Mouse (Mus musculus) hindbrain, embryonic 10.5 days (tissue): ENCODE measurements around the gene Igfbp5. TPM values are rescaled to one million over a fixed set of nuclear protein-coding genes. Genes with fewer than 3 reads are reported as not detected.

Source experiments
- DNase-seq: peaks from one replicate; pipeline ENCODE4 v3.0.0-alpha.2; 2017; ENCODE audit warnings: low spot score
- H3K27ac ChIP-seq: fragments of 300-500 bp; sonication (generic); 2 replicates; pipeline ENCODE4 v1.5.1; 2016; ENCODE audit warnings: mild to moderate bottlenecking, moderate library complexity
- H3K27me3 ChIP-seq: fragments of 300-500 bp; sonication (generic); 2 replicates; pipeline ENCODE4 v1.6.1; 2016; ENCODE audit warnings: mild to moderate bottlenecking; ENCODE audit not compliant: poor library complexity, insufficient read depth, severe bottlenecking
- H3K36me3 ChIP-seq: fragments of 300-500 bp; sonication (generic); 2 replicates; pipeline ENCODE4 v1.6.1; 2016; ENCODE audit warnings: mild to moderate bottlenecking, moderate library complexity
- H3K4me1 ChIP-seq: fragments of 300-500 bp; sonication (generic); replicated peaks from 2 replicates; pipeline ENCODE4 v1.6.1; 2016; ENCODE audit warnings: mild to moderate bottlenecking
- H3K4me3 ChIP-seq: fragments of 300-500 bp; sonication (generic); 2 replicates; pipeline ENCODE4 v1.5.1; 2016; ENCODE audit warnings: mild to moderate bottlenecking, moderate library complexity
- H3K9me3 ChIP-seq: fragments of 300-500 bp; sonication (generic); 2 replicates; pipeline ENCODE4 v1.6.1; 2016; ENCODE audit warnings: mild to moderate bottlenecking, moderate library complexity
- WGBS: fragments of 180-500 bp; shearing (Covaris S2); methylation state at CpG from one replicate; pipeline ENCODE4 v1.1.7; 2016; 5-methylcytosine and 5-hydroxymethylcytosine counted together
- polyA plus RNA-seq: library from polyadenylated mRNA; unstranded; fragments of >200 nt; fragmentation: Nextera tagmentation; extraction: Ambion mirVana; gene quantifications from 2 replicates; pipeline ENCODE4 v1.2.1, GENCODE M21; 2016

Igfbp5 gene
- polyA plus RNA-seq, 1 experiment from 2014 or later = 35.4 TPM

DNA sequence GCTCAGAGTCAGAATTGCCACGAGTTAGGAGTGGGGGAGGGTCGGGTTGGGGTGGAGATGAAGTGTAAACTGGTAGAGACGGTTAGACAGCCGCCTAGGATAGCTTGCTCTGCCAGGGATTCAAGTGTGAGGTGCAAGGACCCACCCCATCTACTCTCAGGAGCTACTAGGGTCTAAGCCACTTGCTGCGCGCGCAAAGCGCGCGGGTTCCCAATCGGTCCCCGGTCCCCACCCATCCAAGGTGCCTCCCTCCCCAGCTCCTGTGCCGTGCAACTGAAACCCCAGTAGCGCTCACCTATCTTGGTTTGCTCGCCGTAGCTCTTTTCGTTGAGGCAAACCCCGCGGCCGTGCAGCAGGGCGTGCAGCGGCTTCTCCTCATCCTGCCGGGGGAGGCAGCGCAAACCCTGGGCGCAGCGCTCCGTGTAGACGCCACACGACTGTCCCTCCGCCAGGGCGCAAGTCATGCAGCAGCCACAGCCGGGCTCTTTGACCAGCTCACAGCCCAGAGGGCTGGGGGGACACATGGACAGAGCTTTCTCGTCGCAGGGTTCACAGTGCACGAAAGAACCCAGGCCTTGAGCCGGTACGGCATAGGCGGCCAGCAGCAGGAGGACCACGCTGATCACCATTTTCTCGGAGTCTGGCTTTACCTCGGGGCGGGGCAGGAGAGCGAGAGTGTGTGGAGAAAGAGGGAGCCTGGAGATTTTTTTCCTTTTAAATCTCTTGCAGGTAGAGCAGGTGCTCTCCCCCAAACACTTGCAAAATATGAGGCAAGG lies 985 bp downstream of the Igfbp5 start:
- no peaks in the 10 kb centered on the region for H3K9me3 ChIP-seq
- peaks cover 63% of the 10 kb centered on the region for H3K27me3 ChIP-seq
- peaks cover 81% of the 10 kb centered on the region for H3K4me1 ChIP-seq
- under 1% methylated on average over 43 of the region's 43 CpGs for WGBS
- peak overlapping the region; percentile 69 for H3K4me3 ChIP-seq
- peak; percentile 75 for DNase-seq
- H3K36me3 ChIP-seq = 0 out of 2 replicates have a peak, but pooled peaks cover 5% of the 10 kb centered on the region
- H3K27ac ChIP-seq = peak overlapping the region; percentile 90

DNA sequence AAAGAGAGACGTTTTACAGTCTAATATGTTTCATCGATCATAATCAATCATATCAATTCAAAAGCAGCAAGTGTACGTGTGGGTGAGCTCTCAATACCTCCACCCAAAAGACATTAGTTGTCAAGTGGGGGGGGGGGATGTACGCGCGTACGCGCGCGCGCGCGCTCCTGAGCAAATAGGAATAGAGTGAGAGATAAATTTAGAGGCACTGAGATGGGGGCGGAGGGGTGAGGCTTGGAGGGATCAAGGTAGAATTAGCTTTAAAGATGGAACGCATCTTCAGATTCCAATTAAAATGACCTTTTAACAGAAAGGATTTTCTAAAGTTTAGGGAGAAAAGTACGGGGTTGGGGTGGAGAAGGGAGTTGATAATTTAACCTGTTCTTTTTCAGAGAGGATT lies 1.6 kb downstream of the Igfbp5 start:
- peak overlapping the region; percentile 90 for H3K27ac ChIP-seq
- 0 out of 2 replicates have a peak, but pooled peaks cover 5% of the 10 kb centered on the region for H3K36me3 ChIP-seq
- WGBS = under 1% methylated on average over 16 of the region's 16 CpGs
- H3K27me3 ChIP-seq = peaks cover 58% of the 10 kb centered on the region
- peaks cover 80% of the 10 kb centered on the region for H3K4me1 ChIP-seq
- H3K4me3 ChIP-seq = peak overlapping the region; percentile 69
- H3K9me3 ChIP-seq = no peaks in the 10 kb centered on the region
- no peak for DNase-seq

- DNase-seq = peak; percentile 91
- H3K27ac ChIP-seq = peak overlapping the region; percentile 90
- peak overlapping the region; percentile 69 for H3K4me3 ChIP-seq
- H3K27me3 ChIP-seq = peaks cover 58% of the 10 kb centered on the region
- peaks cover 79% of the 10 kb centered on the region for H3K4me1 ChIP-seq
- H3K9me3 ChIP-seq = no peaks in the 10 kb centered on the region
- 0 out of 2 replicates have a peak, but pooled peaks cover 5% of the 10 kb centered on the region for H3K36me3 ChIP-seq
- 0% methylated on average over 8 of the region's 8 CpGs for WGBS
Measured at GRCm38 (mm10) chr1:72872521-72872920, 2.2 kb downstream of the Igfbp5 start.

DNA sequence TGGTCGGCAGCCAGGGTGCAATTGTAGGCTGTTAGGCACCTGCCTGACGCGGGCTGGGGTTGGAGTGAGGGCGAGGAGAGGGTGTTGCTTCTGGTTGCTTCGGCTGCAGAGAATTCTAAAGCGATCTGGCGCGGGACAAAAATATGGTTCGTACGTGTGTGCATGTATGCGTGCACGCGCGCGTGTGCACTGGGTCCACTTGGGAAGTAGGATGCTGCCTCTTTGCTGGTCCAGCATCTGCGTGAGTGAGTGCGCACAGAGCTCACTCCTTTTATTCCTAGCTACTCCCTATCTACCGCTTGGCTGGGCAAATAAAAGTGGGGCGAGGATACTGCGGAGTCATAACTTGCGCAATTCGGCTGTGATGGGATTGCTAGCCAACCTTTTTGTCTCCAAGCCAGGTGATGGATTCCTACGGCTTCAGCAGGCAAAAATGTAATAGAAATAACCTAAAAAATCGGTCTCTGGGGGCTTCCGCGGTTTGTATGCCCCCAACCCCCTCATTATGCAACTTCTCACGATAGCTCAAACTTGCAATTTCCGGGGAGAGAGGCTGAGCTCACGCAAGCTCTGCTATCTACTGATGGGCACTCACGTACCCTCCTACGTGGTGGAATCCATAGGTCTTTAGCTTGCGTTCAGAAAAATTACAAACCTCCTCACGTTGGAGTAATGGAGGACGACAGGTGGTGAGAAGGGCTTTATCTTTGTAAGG lies 2.8 kb downstream of the Igfbp5 start:
- peak; percentile 47 for DNase-seq
- Histone ChIP-seq H3K9me3 (no peaks in the 10 kb centered on the region), H3K36me3 (0 out of 2 replicates have a peak, but pooled peaks cover 5% of the 10 kb centered on the region), H3K27ac (peak overlapping the region; percentile 84), H3K27me3 (peaks cover 51% of the 10 kb centered on the region), H3K4me1 (peaks cover 83% of the 10 kb centered on the region), H3K4me3 (peak overlapping the region; percentile 69)
- under 1% methylated on average over 34 of the region's 34 CpGs for WGBS

DNA sequence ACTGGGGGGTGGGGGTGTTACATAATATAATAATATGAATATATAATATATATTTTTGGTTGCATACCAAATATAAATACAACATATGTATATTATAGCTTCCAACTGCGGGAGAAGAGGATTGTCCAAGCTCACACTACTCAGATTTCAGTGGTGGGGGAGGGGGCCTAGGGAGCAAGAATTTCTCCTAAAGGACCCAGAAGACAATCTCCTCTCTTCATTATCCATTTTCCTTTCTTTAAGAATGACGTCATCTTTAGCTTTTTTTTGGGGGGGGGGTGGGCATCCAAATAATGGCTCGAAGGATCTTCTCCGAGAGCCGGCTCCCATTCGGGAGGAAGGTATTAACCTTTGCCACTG lies 3.4 kb downstream of the Igfbp5 start:
- H3K27ac ChIP-seq = peak overlapping the region; percentile 84
- no peak for DNase-seq
- H3K4me1 ChIP-seq = peaks cover 88% of the 10 kb centered on the region

DNA sequence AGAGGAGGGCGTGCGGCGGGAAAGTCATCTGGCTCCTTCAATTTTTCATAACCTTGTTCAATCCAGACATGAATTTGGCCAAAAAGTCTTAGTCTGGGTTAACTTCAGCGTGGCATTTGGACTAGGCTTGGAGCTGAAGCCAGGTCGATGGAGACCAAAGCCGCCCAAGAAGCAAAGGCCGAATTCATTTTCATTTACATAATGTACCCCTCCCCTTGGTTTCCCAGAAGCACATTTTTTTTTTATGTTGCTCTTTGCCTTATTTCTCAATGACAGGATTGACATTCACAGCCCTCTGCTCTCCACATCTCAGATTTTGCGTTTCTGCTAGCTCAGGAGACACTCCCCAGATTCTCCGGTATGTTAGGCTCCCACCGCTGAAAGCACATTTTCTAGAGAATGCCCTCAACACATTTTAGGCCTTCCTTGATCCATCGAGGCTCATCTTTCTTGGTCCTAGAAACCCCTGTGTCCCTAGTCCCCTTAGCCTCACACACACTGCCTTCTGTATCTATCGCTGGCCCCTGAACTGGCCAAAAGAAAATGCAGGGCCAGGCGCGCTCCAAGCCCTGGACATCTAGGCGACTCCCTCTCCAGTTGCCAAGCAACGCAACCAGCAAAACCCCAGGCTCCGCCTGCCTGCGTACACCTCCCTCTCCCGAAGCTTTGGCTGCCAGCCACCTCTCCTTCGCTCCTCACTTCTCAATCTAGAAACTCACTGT lies 3.9 kb downstream of the Igfbp5 start:
- Histone ChIP-seq H3K27me3 (peaks cover 41% of the 10 kb centered on the region), H3K36me3 (0 out of 2 replicates have a peak, but pooled peaks cover 5% of the 10 kb centered on the region), H3K27ac (peak overlapping the region; percentile 84), H3K9me3 (no peaks in the 10 kb centered on the region), H3K4me1 (peaks cover 88% of the 10 kb centered on the region), H3K4me3 (peak overlapping the region; percentile 69)
- WGBS = under 1% methylated on average over 20 of the region's 20 CpGs
- DNase-seq = peak; percentile 85

More for the DNA sequence above, 3.4 kb downstream of the Igfbp5 start:
- H3K27me3 ChIP-seq = peaks cover 47% of the 10 kb centered on the region
- H3K36me3 ChIP-seq = 0 out of 2 replicates have a peak, but pooled peaks cover 5% of the 10 kb centered on the region
- peak overlapping the region; percentile 69 for H3K4me3 ChIP-seq
- H3K9me3 ChIP-seq = no peaks in the 10 kb centered on the region
- 0% methylated on average over 6 of the region's 6 CpGs for WGBS

GRCm38 (mm10) chr1:72869681-72870614 lies 4.7 kb downstream of the Igfbp5 start:
- H3K9me3 ChIP-seq = no peaks in the 10 kb centered on the region
- H3K4me1 ChIP-seq = peaks cover 88% of the 10 kb centered on the region
- peak overlapping the region; percentile 84 for H3K27ac ChIP-seq
- 0 out of 2 replicates have a peak, but pooled peaks cover 5% of the 10 kb centered on the region for H3K36me3 ChIP-seq
- H3K27me3 ChIP-seq = peaks cover 33% of the 10 kb centered on the region
- DNase-seq = peak; percentile 79
- WGBS = 5% methylated on average over 22 of the region's 22 CpGs
- peak overlapping the region; percentile 69 for H3K4me3 ChIP-seq

- no peaks in the 10 kb centered on the region for H3K9me3 ChIP-seq
- H3K4me3 ChIP-seq = no peak overlapping the region
- no peak overlapping the region for H3K27ac ChIP-seq
- H3K27me3 ChIP-seq = peaks cover 28% of the 10 kb centered on the region
- H3K36me3 ChIP-seq = peaks cover 5% of the 10 kb centered on the region; the same call in 1 of the 2 replicates
- H3K4me1 ChIP-seq = peaks cover 88% of the 10 kb centered on the region
- DNase-seq = no peak
Measured at GRCm38 (mm10) chr1:72869275-72869674, 5.4 kb downstream of the Igfbp5 start.

GRCm38 (mm10) chr1:72868429-72869215 lies 6.1 kb downstream of the Igfbp5 start:
- 75% methylated on average over 10 of the region's 10 CpGs for WGBS
- no peak overlapping the region for H3K4me3 ChIP-seq

DNA sequence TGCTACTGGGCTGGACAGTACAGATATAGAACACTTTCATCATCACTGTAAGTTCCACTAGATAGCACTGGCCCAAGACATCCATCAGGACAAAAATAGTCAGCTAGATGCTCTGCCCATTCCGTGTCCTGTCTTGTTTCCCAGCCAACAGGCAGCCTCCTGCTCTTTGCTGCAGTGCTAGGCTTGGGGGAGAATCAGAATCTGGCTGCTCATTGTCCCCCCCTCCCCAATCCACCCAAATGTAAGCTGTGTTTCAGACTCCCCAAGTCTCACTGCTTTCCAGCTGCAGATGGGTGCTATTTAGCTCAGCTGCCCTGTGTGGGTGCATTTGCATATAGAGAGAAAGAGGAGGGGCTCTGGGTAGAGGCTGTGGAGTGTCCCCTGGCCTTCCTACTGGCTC lies 7.3 kb downstream of the Igfbp5 start:
- Histone ChIP-seq H3K9me3 (no peaks in the 10 kb centered on the region), H3K4me1 (peaks cover 72% of the 10 kb centered on the region), H3K27me3 (peaks cover 13% of the 10 kb centered on the region; the same call in 1 of the 2 replicates), H3K4me3 (no peak overlapping the region), H3K36me3 (peaks cover 24% of the 10 kb centered on the region), H3K27ac (peak overlapping the region; percentile 35; the same call in 1 of the 2 replicates)
- DNase-seq = no peak
- WGBS = 56% methylated on average over 1 of the region's 1 CpGs

More at GRCm38 (mm10) chr1:72868429-72869215, 6.1 kb downstream of the Igfbp5 start:
- DNase-seq = no peak
- Histone ChIP-seq H3K4me1 (peaks cover 83% of the 10 kb centered on the region), H3K27me3 (peaks cover 24% of the 10 kb centered on the region), H3K9me3 (no peaks in the 10 kb centered on the region), H3K36me3 (peaks cover 11% of the 10 kb centered on the region; the same call in 1 of the 2 replicates), H3K27ac (no peak overlapping the region)

DNA sequence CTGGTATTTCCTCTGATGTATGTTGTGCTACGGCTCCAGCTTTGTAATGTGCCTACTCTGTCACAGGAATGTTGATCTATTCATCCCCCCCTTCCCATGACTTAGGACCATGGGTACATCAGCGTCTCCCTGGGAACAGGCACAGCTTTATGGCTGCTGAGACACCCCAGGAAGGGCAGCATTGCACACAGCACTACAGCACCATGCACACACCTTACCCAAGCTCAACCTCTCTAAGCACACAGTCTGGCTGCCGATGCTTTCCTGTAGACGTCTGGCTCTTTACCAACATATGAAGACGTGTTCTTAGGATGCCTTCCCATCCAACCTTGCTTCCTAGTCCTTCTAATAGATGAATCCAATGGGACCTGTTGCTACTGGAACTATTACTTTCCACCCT lies 8.3 kb downstream of the Igfbp5 start:
- peak overlapping the region; percentile 66 for H3K27ac ChIP-seq
- WGBS = 69% methylated on average over 5 of the region's 5 CpGs

More for the DNA sequence above, 8.3 kb downstream of the Igfbp5 start:
- Histone ChIP-seq H3K36me3 (peaks cover 31% of the 10 kb centered on the region), H3K27me3 (peaks cover 13% of the 10 kb centered on the region; the same call in 1 of the 2 replicates), H3K9me3 (no peaks in the 10 kb centered on the region), H3K4me3 (no peak overlapping the region), H3K4me1 (peaks cover 64% of the 10 kb centered on the region)
- DNase-seq = no peak
